Mouse (Mus musculus): ENCODE measurements at regions not wholly inside any gene's neighbourhood (a gene's known extent, or its start where the extent isn't known, plus 50 kb on each side); places are given as distances from the start of the nearest gene placed in this dataset.

DNA sequence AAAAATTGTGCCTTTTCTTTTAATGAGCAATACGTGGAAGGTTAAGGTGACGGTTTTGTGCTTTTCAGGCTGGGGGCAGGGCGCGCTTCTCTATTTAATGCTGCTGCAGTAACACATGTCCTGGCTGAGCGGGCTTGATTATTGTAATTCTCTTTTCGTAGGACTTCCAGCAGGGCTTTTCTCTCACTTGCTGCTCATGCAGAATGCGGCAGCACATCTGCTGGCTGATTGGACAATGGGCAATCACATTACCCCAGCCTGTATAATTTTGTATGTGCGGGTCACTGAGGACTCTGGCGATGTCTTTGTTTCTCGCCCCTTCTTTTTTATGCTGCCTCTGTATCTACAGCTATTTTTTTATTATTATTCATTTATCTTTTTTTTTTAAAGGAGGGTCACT, 91.4 kb upstream of the Fam92a start:
- TF ChIP-seq CTCF (IDR thresholded peaks at IDR 0.05; ENCODE audit: control insufficient read depth, insufficient read depth, low read length) (no peak), POLR2A (IDR thresholded peaks at IDR 0.05; ENCODE audit: borderline replicate concordance, control insufficient read depth, low read depth, low read length) (no peak)

All from bone marrow, adult 2 months (tissue).